Mouse (Mus musculus) myocyte (in vitro differentiated cells): ENCODE results near the gene Siah1a.

Experiments
- MAX ChIP-seq: IDR thresholded peaks from one replicate; pipeline ENCODE4 v1.6.1; 2011; ENCODE audit warnings: low read depth, mild to moderate bottlenecking, control low read depth
- MYOD1 ChIP-seq, 3 experiments: IDR thresholded peaks; one replicate each; pipeline ENCODE4 v1.6.1; 2011; ENCODE audit warnings: control low read depth in 2 of 3, low read depth in 2 of 3, mild to moderate bottlenecking in 2 of 3, moderate library complexity in 1 of 3; ENCODE audit not compliant: insufficient read length in 2 of 3, control insufficient read depth in 1 of 3
- POLR2A ChIP-seq: IDR thresholded peaks from one replicate; pipeline ENCODE4 v1.6.1; 2011; ENCODE audit warnings: low read depth, mild to moderate bottlenecking, control low read depth, moderate library complexity; ENCODE audit not compliant: insufficient read length
- POLR2AphosphoS2 ChIP-seq: IDR thresholded peaks from one replicate; pipeline ENCODE4 v1.6.1; 2011; ENCODE audit warnings: low read depth, control low read depth; ENCODE audit not compliant: insufficient read length
- TCF12 ChIP-seq: IDR thresholded peaks from one replicate; pipeline ENCODE4 v1.6.1; 2011; ENCODE audit warnings: mild to moderate bottlenecking, control low read depth; ENCODE audit not compliant: poor library complexity, insufficient read depth, severe bottlenecking
- USF1 ChIP-seq: IDR thresholded peaks from one replicate; pipeline ENCODE4 v1.6.1; 2011; ENCODE audit warnings: low read depth, mild to moderate bottlenecking, control low read depth, moderate library complexity

GRCm38 (mm10) chr8:86719368-86719767 is 26.4 kb downstream of the Siah1a start:
- TF ChIP-seq POLR2A, result no peak
- no peak for TF ChIP-seq POLR2AphosphoS2
- TF ChIP-seq MAX, result no peak
- no peak for TF ChIP-seq USF1
- no peak for TF ChIP-seq MYOD1 (IDR thresholded peaks at IDR 0.05; ENCODE audit: control insufficient read depth in 1 of 3, insufficient read length in 2 of 3, low read depth in 2 of 3)
- no peak for TF ChIP-seq TCF12
